Mouse (Mus musculus): ENCODE measurements at regions not wholly inside any gene's neighbourhood (a gene's known extent, or its start where the extent isn't known, plus 50 kb on each side); places are given as distances from the start of the nearest gene placed in this dataset.

GRCm38 (mm10) chr2:75463091-75463490, 196.0 kb upstream of the Hnrnpa3 start:
- no peaks in the 10 kb centered on the region for H3K27me3 ChIP-seq (ENCODE audit: insufficient read depth, low read length)
- H3K36me3 ChIP-seq (replicated peaks): no peaks in the 10 kb centered on the region
- no peaks in the 10 kb centered on the region for H3K4me1 ChIP-seq (ENCODE audit: insufficient read depth, low read depth, low read length)
- ATAC-seq (ENCODE audit: extremely low read depth, insufficient number of reproducible peaks, low FRiP score, poor library complexity, severe bottlenecking): no peak
- no peak for DNase-seq (ENCODE audit: low spot score)
- H3K4me3 ChIP-seq (ENCODE audit: low read depth, low read length): no peak overlapping the region
- TF ChIP-seq GATA2 (IDR thresholded peaks at IDR 0.05; ENCODE audit: borderline replicate concordance, low read depth, low read length) (no peak), GATA1 (IDR thresholded peaks at IDR 0.05; ENCODE audit: borderline replicate concordance, low read length) (no peak), CTCF (IDR thresholded peaks at IDR 0.05; ENCODE audit: low read depth, low read length) (no peak), TAL1 (conservative IDR thresholded peaks at IDR 0.05; ENCODE audit: low read depth, low read length) (no peak), POLR2AphosphoS5 (IDR thresholded peaks at IDR 0.05; ENCODE audit: insufficient replicate concordance, low read depth, low read length) (no peak)
- H3K9me3 ChIP-seq (replicated peaks): no peaks in the 10 kb centered on the region

GRCm38 (mm10) chr2:75464429-75464828, 194.6 kb upstream of the Hnrnpa3 start:
- DNase-seq (ENCODE audit: low spot score): no peak
- no peak for ATAC-seq (ENCODE audit: extremely low read depth, insufficient number of reproducible peaks, low FRiP score, poor library complexity, severe bottlenecking)
- no peaks in the 10 kb centered on the region for H3K27me3 ChIP-seq (ENCODE audit: insufficient read depth, low read length)
- no peaks in the 10 kb centered on the region for H3K9me3 ChIP-seq (replicated peaks)
- no peak overlapping the region for H3K4me3 ChIP-seq (ENCODE audit: low read depth, low read length)
- no peaks in the 10 kb centered on the region for H3K4me1 ChIP-seq (ENCODE audit: insufficient read depth, low read depth, low read length)
- no peaks in the 10 kb centered on the region for H3K36me3 ChIP-seq (replicated peaks)
- no peak for TF ChIP-seq POLR2AphosphoS5 (IDR thresholded peaks at IDR 0.05; ENCODE audit: insufficient replicate concordance, low read depth, low read length)
- TF ChIP-seq GATA1 (IDR thresholded peaks at IDR 0.05; ENCODE audit: borderline replicate concordance, low read length): no peak
- TF ChIP-seq TAL1 (conservative IDR thresholded peaks at IDR 0.05; ENCODE audit: low read depth, low read length): no peak
- TF ChIP-seq GATA2 (IDR thresholded peaks at IDR 0.05; ENCODE audit: borderline replicate concordance, low read depth, low read length): no peak
- TF ChIP-seq CTCF (IDR thresholded peaks at IDR 0.05; ENCODE audit: low read depth, low read length): no peak

- H3K4me1 ChIP-seq (ENCODE audit: insufficient read depth, low read depth, low read length): no peaks in the 10 kb centered on the region
- H3K36me3 ChIP-seq (replicated peaks): no peaks in the 10 kb centered on the region
- DNase-seq (ENCODE audit: low spot score) (no peak), ATAC-seq (ENCODE audit: extremely low read depth, insufficient number of reproducible peaks, low FRiP score, poor library complexity, severe bottlenecking) (no peak)
- H3K9me3 ChIP-seq (replicated peaks): no peaks in the 10 kb centered on the region
- TF ChIP-seq GATA2 (IDR thresholded peaks at IDR 0.05; ENCODE audit: borderline replicate concordance, low read depth, low read length) (no peak), POLR2AphosphoS5 (IDR thresholded peaks at IDR 0.05; ENCODE audit: insufficient replicate concordance, low read depth, low read length) (no peak), GATA1 (IDR thresholded peaks at IDR 0.05; ENCODE audit: borderline replicate concordance, low read length) (no peak)
- peaks cover 8% of the 10 kb centered on the region; the same call in 1 of the 2 replicates for H3K27me3 ChIP-seq (ENCODE audit: insufficient read depth, low read length)
- H3K4me3 ChIP-seq (ENCODE audit: low read depth, low read length): no peak overlapping the region
These were observed 190.2 kb upstream of the Hnrnpa3 start for GRCm38 (mm10) chr2:75468851-75469250.

- no peaks in the 10 kb centered on the region for H3K4me1 ChIP-seq (ENCODE audit: insufficient read depth, low read depth, low read length)
- ATAC-seq (ENCODE audit: extremely low read depth, insufficient number of reproducible peaks, low FRiP score, poor library complexity, severe bottlenecking) (no peak), DNase-seq (ENCODE audit: low spot score) (no peak)
- H3K9me3 ChIP-seq (replicated peaks): no peaks in the 10 kb centered on the region
- H3K27me3 ChIP-seq (ENCODE audit: insufficient read depth, low read length): peaks cover 8% of the 10 kb centered on the region; the same call in 1 of the 2 replicates
- H3K36me3 ChIP-seq (replicated peaks): no peaks in the 10 kb centered on the region
- TF ChIP-seq CTCF (IDR thresholded peaks at IDR 0.05; ENCODE audit: low read depth, low read length) (no peak), POLR2AphosphoS5 (IDR thresholded peaks at IDR 0.05; ENCODE audit: insufficient replicate concordance, low read depth, low read length) (no peak), GATA1 (IDR thresholded peaks at IDR 0.05; ENCODE audit: borderline replicate concordance, low read length) (no peak), GATA2 (IDR thresholded peaks at IDR 0.05; ENCODE audit: borderline replicate concordance, low read depth, low read length) (no peak), TAL1 (conservative IDR thresholded peaks at IDR 0.05; ENCODE audit: low read depth, low read length) (no peak)
- H3K4me3 ChIP-seq (ENCODE audit: low read depth, low read length): no peak overlapping the region
These were observed 188.9 kb upstream of the Hnrnpa3 start for GRCm38 (mm10) chr2:75469958-75470687.

GRCm38 (mm10) chr2:75470688-75471054, 188.4 kb upstream of the Hnrnpa3 start:
- Histone ChIP-seq H3K4me3 (ENCODE audit: low read depth, low read length) (no peak overlapping the region), H3K9me3 (replicated peaks) (no peaks in the 10 kb centered on the region), H3K4me1 (ENCODE audit: insufficient read depth, low read depth, low read length) (no peaks in the 10 kb centered on the region), H3K36me3 (replicated peaks) (no peaks in the 10 kb centered on the region), H3K27me3 (ENCODE audit: insufficient read depth, low read length) (peaks cover 8% of the 10 kb centered on the region; the same call in 1 of the 2 replicates)
- TF ChIP-seq POLR2AphosphoS5 (IDR thresholded peaks at IDR 0.05; ENCODE audit: insufficient replicate concordance, low read depth, low read length) (no peak), CTCF (IDR thresholded peaks at IDR 0.05; ENCODE audit: low read depth, low read length) (no peak), GATA1 (IDR thresholded peaks at IDR 0.05; ENCODE audit: borderline replicate concordance, low read length) (no peak), TAL1 (conservative IDR thresholded peaks at IDR 0.05; ENCODE audit: low read depth, low read length) (no peak), GATA2 (IDR thresholded peaks at IDR 0.05; ENCODE audit: borderline replicate concordance, low read depth, low read length) (no peak)
- no peak for DNase-seq (ENCODE audit: low spot score)
- ATAC-seq (ENCODE audit: extremely low read depth, insufficient number of reproducible peaks, low FRiP score, poor library complexity, severe bottlenecking): no peak

GRCm38 (mm10) chr2:75472489-75472888, 186.6 kb upstream of the Hnrnpa3 start:
- H3K4me3 ChIP-seq (ENCODE audit: low read depth, low read length): no peak overlapping the region
- no peaks in the 10 kb centered on the region for H3K9me3 ChIP-seq (replicated peaks)
- H3K4me1 ChIP-seq (ENCODE audit: insufficient read depth, low read depth, low read length): no peaks in the 10 kb centered on the region
- no peaks in the 10 kb centered on the region for H3K36me3 ChIP-seq (replicated peaks)
- H3K27me3 ChIP-seq (ENCODE audit: insufficient read depth, low read length): peaks cover 8% of the 10 kb centered on the region; the same call in 1 of the 2 replicates
- TF ChIP-seq POLR2AphosphoS5 (IDR thresholded peaks at IDR 0.05; ENCODE audit: insufficient replicate concordance, low read depth, low read length) (no peak), TAL1 (conservative IDR thresholded peaks at IDR 0.05; ENCODE audit: low read depth, low read length) (no peak), CTCF (IDR thresholded peaks at IDR 0.05; ENCODE audit: low read depth, low read length) (no peak), GATA2 (IDR thresholded peaks at IDR 0.05; ENCODE audit: borderline replicate concordance, low read depth, low read length) (no peak), GATA1 (IDR thresholded peaks at IDR 0.05; ENCODE audit: borderline replicate concordance, low read length) (no peak)
- DNase-seq (ENCODE audit: low spot score) (no peak), ATAC-seq (ENCODE audit: extremely low read depth, insufficient number of reproducible peaks, low FRiP score, poor library complexity, severe bottlenecking) (no peak)

Data from G1E (cell line).